Mouse (Mus musculus): Measurements from ENCODE around the gene Grid2ip. TPM values are rescaled to one million over a fixed set of nuclear protein-coding genes. Genes with fewer than 3 reads are reported as not detected.
"Not testable (repeated sequence)": the region's sequence is repeated elsewhere in the genome, so short reads cannot be mapped to it uniquely, and the experiment has no call there.

Grid2ip gene
- polyA plus RNA-seq, 1 experiment from 2014 or later: 0.78 TPM

- no peak for ATAC-seq (ENCODE audit: low FRiP score, low read depth)
These were observed 12.6 kb downstream of the Grid2ip start for GRCm38 (mm10) chr5:143369611-143370255.

DNA sequence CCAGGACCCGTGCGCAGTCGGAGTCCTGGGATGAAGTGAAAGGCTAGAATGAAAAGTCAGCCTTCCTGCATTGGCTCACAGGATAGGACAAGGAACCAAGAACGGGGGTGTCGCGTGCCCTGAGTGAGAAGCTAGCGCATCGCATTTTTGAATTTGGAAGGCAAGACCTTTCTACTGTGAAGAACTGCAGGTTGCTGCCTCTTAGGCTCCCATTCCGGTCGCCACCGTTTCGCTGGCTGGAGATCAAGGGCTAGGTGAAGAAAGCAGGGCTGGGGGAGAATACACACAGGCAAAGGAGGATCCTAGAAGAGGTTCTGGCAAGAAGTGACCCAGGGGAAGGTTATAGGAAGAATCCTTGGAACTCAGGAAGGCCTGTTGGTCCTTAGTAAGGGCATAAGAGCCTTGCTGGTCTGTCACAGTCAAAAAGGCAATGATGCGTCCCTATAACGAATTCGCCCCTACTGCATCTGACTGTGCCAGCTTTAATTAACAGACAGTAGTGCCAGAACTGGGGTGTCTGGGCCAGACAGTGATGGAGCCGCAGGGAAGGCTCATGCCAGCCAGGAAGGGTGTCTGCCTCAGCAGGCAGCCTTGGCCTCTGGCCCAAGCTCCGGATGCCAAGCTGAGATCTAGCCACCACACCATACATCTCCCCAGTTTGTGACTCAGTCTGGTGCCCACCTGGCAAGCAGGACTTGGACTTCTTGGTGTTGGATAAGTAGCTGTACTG, 13.4 kb downstream of the Grid2ip start:
- H3K4me2 ChIP-seq (replicated peaks): peak overlapping the region; percentile 55
- no peaks in the 10 kb centered on the region for H3K36me3 ChIP-seq
- H3K27me3 ChIP-seq: peaks cover 94% of the 10 kb centered on the region
- peaks cover 11% of the 10 kb centered on the region for H3K4me1 ChIP-seq
- H3K27ac ChIP-seq: no peak overlapping the region
- 24% methylated on average over 17 of the region's 17 CpGs for whole genome bisulfite sequencing
- ATAC-seq (ENCODE audit: low FRiP score, low read depth): no peak
- H3K9me3 ChIP-seq: no peaks in the 10 kb centered on the region
- H3K9ac ChIP-seq: no peak overlapping the region
- H3K4me3 ChIP-seq: no peak overlapping the region

More at GRCm38 (mm10) chr5:143369611-143370255, 12.6 kb downstream of the Grid2ip start:
- Histone ChIP-seq H3K9me3 (no peaks in the 10 kb centered on the region), H3K9ac (no peak overlapping the region), H3K27me3 (peaks cover 94% of the 10 kb centered on the region), H3K4me3 (peak overlapping the region; percentile 31), H3K4me1 (peaks cover 11% of the 10 kb centered on the region), H3K27ac (no peak overlapping the region), H3K36me3 (no peaks in the 10 kb centered on the region), H3K4me2 (replicated peaks) (peak overlapping the region; percentile 55)
- under 1% methylated on average over 36 of the region's 36 CpGs for WGBS

DNA sequence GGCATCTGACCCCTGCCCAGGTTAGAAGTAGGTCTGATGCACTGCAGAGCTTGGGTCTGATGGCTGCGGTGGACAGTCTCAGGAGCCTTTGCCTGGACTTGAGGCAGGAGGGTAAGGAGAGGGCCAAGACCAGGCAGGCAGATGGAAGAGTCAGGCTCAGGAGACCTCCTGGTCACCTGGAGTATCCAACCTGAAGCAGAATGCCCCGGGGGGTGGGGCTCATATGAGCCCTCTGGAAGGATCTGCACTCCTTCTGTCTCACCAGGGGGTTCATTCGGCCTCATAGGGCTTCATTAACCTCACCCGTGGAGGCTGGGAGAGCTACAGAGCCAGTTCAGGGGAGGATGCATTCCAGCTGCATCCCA, 14.0 kb downstream of the Grid2ip start:
- H3K4me1 ChIP-seq: peaks cover 11% of the 10 kb centered on the region
- WGBS: 41% methylated on average over 4 of the region's 4 CpGs

GRCm38 (mm10) chr5:143372818-143373217, 15.7 kb downstream of the Grid2ip start:
- ATAC-seq (ENCODE audit: low FRiP score, low read depth): no peak
- H3K36me3 ChIP-seq: no peaks in the 10 kb centered on the region
- peak overlapping the region; percentile 66 for H3K4me2 ChIP-seq (replicated peaks)
- H3K9ac ChIP-seq: 0 out of 2 replicates have a peak overlapping the region, but pooled peaks have one; percentile 45
- H3K4me3 ChIP-seq: peak overlapping the region; percentile 41
- 2% methylated on average over 35 of the region's 35 CpGs for WGBS
- H3K27me3 ChIP-seq: peaks cover 80% of the 10 kb centered on the region
- H3K9me3 ChIP-seq: no peaks in the 10 kb centered on the region
- no peak overlapping the region for H3K27ac ChIP-seq
- H3K4me1 ChIP-seq: peaks cover 11% of the 10 kb centered on the region

More for the DNA sequence above, 14.0 kb downstream of the Grid2ip start:
- H3K4me2 ChIP-seq (replicated peaks): no peak overlapping the region
- no peak for ATAC-seq (ENCODE audit: low FRiP score, low read depth)
- no peak overlapping the region for H3K4me3 ChIP-seq
- H3K27me3 ChIP-seq: peaks cover 91% of the 10 kb centered on the region
- H3K36me3 ChIP-seq: no peaks in the 10 kb centered on the region
- H3K9ac ChIP-seq: no peak overlapping the region
- H3K27ac ChIP-seq: no peak overlapping the region
- H3K9me3 ChIP-seq: no peaks in the 10 kb centered on the region

GRCm38 (mm10) chr5:143375242-143375641, 18.1 kb downstream of the Grid2ip start:
- peak overlapping the region; percentile 49 for H3K4me2 ChIP-seq (replicated peaks)
- no peak for ATAC-seq (ENCODE audit: low FRiP score, low read depth)
- peaks cover 56% of the 10 kb centered on the region for H3K27me3 ChIP-seq
- WGBS: 7% methylated on average over 21 of the region's 21 CpGs
- peaks cover 4% of the 10 kb centered on the region; the same call in 1 of the 2 replicates for H3K4me1 ChIP-seq
- peak overlapping the region; percentile 18 for H3K4me3 ChIP-seq
- no peaks in the 10 kb centered on the region for H3K9me3 ChIP-seq
- no peaks in the 10 kb centered on the region for H3K36me3 ChIP-seq
- H3K27ac ChIP-seq: no peak overlapping the region
- no peak overlapping the region for H3K9ac ChIP-seq

- Histone ChIP-seq H3K4me2 (replicated peaks) (no peak overlapping the region), H3K4me3 (no peak overlapping the region), H3K27me3 (peaks cover 46% of the 10 kb centered on the region), H3K4me1 (peaks cover 4% of the 10 kb centered on the region; the same call in 1 of the 2 replicates), H3K9me3 (no peaks in the 10 kb centered on the region), H3K36me3 (no peaks in the 10 kb centered on the region), H3K9ac (no peak overlapping the region), H3K27ac (no peak overlapping the region)
- 87% methylated on average over 4 of the region's 4 CpGs for WGBS
- no peak for ATAC-seq (ENCODE audit: low FRiP score, low read depth)
These were observed 19.0 kb downstream of the Grid2ip start for GRCm38 (mm10) chr5:143376156-143376555.

DNA sequence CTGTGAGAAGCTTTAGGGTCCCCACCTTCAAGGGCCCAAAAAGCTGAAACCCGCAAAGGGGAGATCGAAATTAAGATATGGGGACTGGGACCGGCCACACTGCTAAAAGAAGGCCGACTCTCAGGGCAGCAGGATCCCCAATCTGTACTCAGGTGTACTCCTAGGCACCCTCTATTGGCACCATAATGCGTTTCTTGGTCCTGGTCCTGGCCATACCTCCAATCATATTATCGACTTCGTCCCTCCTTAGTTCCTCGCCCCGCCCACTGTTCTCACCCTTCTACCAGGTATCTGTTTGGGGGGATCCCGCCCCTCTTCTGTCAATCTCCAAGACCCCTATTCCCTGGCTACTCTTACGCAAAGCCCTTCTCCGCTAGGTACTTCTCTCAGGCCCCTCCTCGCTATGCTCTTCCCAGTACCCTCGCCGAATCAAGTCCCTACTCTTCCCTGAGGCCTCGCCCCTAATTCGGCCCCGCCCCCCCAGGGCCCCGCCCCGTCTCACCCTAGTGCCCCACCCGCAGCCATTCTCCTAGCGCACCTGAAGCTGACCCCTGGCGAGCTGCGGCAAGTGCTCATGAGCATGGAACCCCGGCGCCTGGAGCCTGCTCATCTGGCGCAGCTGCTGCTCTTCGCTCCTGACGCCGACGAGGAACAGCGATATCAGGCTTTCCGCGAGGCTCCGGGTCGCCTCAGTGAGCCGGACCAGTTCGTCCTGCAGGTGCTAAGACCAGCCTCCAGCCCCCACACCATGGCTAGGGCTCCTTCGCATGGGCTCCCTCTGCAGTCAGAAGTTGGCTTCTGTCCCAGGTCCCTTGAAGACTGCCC, 29.9 kb downstream of the Grid2ip start:
- H3K9ac ChIP-seq: peak overlapping the region; percentile 48; the same call in 1 of the 2 replicates
- 8% methylated on average over 39 of the region's 39 CpGs for WGBS
- H3K9me3 ChIP-seq: no peaks in the 10 kb centered on the region
- H3K4me2 ChIP-seq (replicated peaks): peak overlapping the region; percentile 69
- H3K4me1 ChIP-seq: peaks cover 9% of the 10 kb centered on the region
- ATAC-seq (ENCODE audit: low FRiP score, low read depth): peak; percentile 66
- H3K4me3 ChIP-seq: peak overlapping the region; percentile 37
- no peak overlapping the region for H3K27ac ChIP-seq
- peaks cover 45% of the 10 kb centered on the region for H3K27me3 ChIP-seq
- H3K36me3 ChIP-seq: no peaks in the 10 kb centered on the region

- Histone ChIP-seq H3K9me3 (peaks cover 9% of the 10 kb centered on the region), H3K27ac (no peak overlapping the region), H3K4me3 (no peak overlapping the region), H3K27me3 (peaks cover under 1% of the 10 kb centered on the region), H3K4me2 (replicated peaks) (no peak overlapping the region), H3K4me1 (no peaks in the 10 kb centered on the region), H3K9ac (no peak overlapping the region), H3K36me3 (peaks cover 7% of the 10 kb centered on the region; the same call in 1 of the 2 replicates)
- WGBS: 80% methylated on average over 7 of the region's 7 CpGs
- no peak for ATAC-seq (ENCODE audit: low FRiP score, low read depth)
These were observed 37.0 kb downstream of the Grid2ip start for GRCm38 (mm10) chr5:143394184-143394583.

- WGBS: 96% methylated on average over 2 of the region's 2 CpGs
- H3K27me3 ChIP-seq; H3K9me3 ChIP-seq; ATAC-seq (ENCODE audit: low FRiP score, low read depth); H3K4me3 ChIP-seq; H3K9ac ChIP-seq; H3K4me2 ChIP-seq (replicated peaks); H3K27ac ChIP-seq; H3K4me1 ChIP-seq: not testable (repeated sequence)
- H3K36me3 ChIP-seq: peaks cover 10% of the 10 kb centered on the region
These were observed 37.8 kb downstream of the Grid2ip start for GRCm38 (mm10) chr5:143394966-143395365.

GRCm38 (mm10) chr5:143395649-143396048, 38.5 kb downstream of the Grid2ip start:
- no peak for ATAC-seq (ENCODE audit: low FRiP score, low read depth)
- Histone ChIP-seq H3K9ac (no peak overlapping the region), H3K27me3 (no peaks in the 10 kb centered on the region), H3K4me2 (replicated peaks) (no peak overlapping the region), H3K27ac (no peak overlapping the region), H3K9me3 (peaks cover 9% of the 10 kb centered on the region), H3K36me3 (peaks cover 10% of the 10 kb centered on the region), H3K4me3 (no peak overlapping the region), H3K4me1 (no peaks in the 10 kb centered on the region)
- 48% methylated on average over 2 of the region's 2 CpGs for WGBS

- peaks cover 14% of the 10 kb centered on the region for H3K36me3 ChIP-seq
- peaks cover 24% of the 10 kb centered on the region for H3K4me1 ChIP-seq
- peaks cover 5% of the 10 kb centered on the region; the same call in 1 of the 2 replicates for H3K9me3 ChIP-seq
- H3K4me3 ChIP-seq: no peak overlapping the region
- H3K9ac ChIP-seq: no peak overlapping the region
- H3K27me3 ChIP-seq: no peaks in the 10 kb centered on the region
- no peak for ATAC-seq (ENCODE audit: low FRiP score, low read depth)
- no peak overlapping the region for H3K4me2 ChIP-seq (replicated peaks)
- 90% methylated on average over 12 of the region's 12 CpGs for WGBS
- H3K27ac ChIP-seq: no peak overlapping the region
These were observed 43.4 kb downstream of the Grid2ip start for GRCm38 (mm10) chr5:143400501-143400900.

- ATAC-seq (ENCODE audit: low FRiP score, low read depth): no peak
- no peak overlapping the region for H3K9ac ChIP-seq
- 72% methylated on average over 2 of the region's 2 CpGs for WGBS
- H3K4me2 ChIP-seq (replicated peaks): no peak overlapping the region
- no peaks in the 10 kb centered on the region for H3K9me3 ChIP-seq
- H3K4me3 ChIP-seq: no peak overlapping the region
- H3K36me3 ChIP-seq: peaks cover 25% of the 10 kb centered on the region
- H3K27ac ChIP-seq: no peak overlapping the region
- no peaks in the 10 kb centered on the region for H3K27me3 ChIP-seq
- peaks cover 29% of the 10 kb centered on the region for H3K4me1 ChIP-seq
These were observed 44.4 kb downstream of the Grid2ip start for GRCm38 (mm10) chr5:143401556-143401955.

Measured in limb, embryonic 13.5 days (tissue).